Mouse (Mus musculus): ENCODE measurements at regions not wholly inside any gene's neighbourhood (a gene's known extent, or its start where the extent isn't known, plus 50 kb on each side); places are given as distances from the start of the nearest gene placed in this dataset.

GRCm38 (mm10) chr15:27129697-27130096, 234.3 kb upstream of the Fbxl7 start:
- intact Hi-C loops (cut with DNase I): no loop called here

- intact Hi-C loops (cut with DNase I): no loop called here
Measured at GRCm38 (mm10) chr15:27132761-27133160, 237.4 kb upstream of the Fbxl7 start.

GRCm38 (mm10) chr15:27137580-27137979, 242.2 kb upstream of the Fbxl7 start:
- intact Hi-C loops (cut with DNase I): no loop called here

GRCm38 (mm10) chr15:27145860-27146259, 250.5 kb upstream of the Fbxl7 start:
- intact Hi-C loops (cut with DNase I): no loop called here

- intact Hi-C loops (cut with DNase I): no loop called here
Measured at GRCm38 (mm10) chr15:27160986-27161385, 265.6 kb upstream of the Fbxl7 start.

GRCm38 (mm10) chr15:27167484-27167883, 272.1 kb upstream of the Fbxl7 start:
- intact Hi-C loops (cut with DNase I): no loop called here

- intact Hi-C loops (cut with DNase I): no loop called here
Measured at GRCm38 (mm10) chr15:27169846-27170245, 274.5 kb upstream of the Fbxl7 start.

GRCm38 (mm10) chr15:27173506-27173905, 278.1 kb upstream of the Fbxl7 start:
- intact Hi-C loops (cut with DNase I): no loop called here

GRCm38 (mm10) chr15:27178084-27178935, 282.9 kb upstream of the Fbxl7 start:
- intact Hi-C loops (cut with DNase I): no loop called here

- intact Hi-C loops (cut with DNase I): loop anchor here (2.0 to 5.0 kb wide), 2 partner anchors 569 to 717 kb away; no protein-coding TSS in a partner anchor
Measured at GRCm38 (mm10) chr15:27189699-27190098, 276.8 kb upstream of the Ank start.

GRCm38 (mm10) chr15:27201513-27201912, 265.0 kb upstream of the Ank start:
- intact Hi-C loops (cut with DNase I): no loop called here

- intact Hi-C loops (cut with DNase I): no loop called here
Measured at GRCm38 (mm10) chr15:27204888-27205287, 261.6 kb upstream of the Ank start.

GRCm38 (mm10) chr15:27207446-27207845, 259.0 kb upstream of the Ank start:
- intact Hi-C loops (cut with DNase I): no loop called here

- intact Hi-C loops (cut with DNase I): no loop called here
Measured at GRCm38 (mm10) chr15:27216387-27216786, 250.1 kb upstream of the Ank start.

GRCm38 (mm10) chr15:27219126-27219738, 247.2 kb upstream of the Ank start:
- intact Hi-C loops (cut with DNase I): no loop called here

GRCm38 (mm10) chr15:27223610-27224511, 242.6 kb upstream of the Ank start:
- intact Hi-C loops (cut with DNase I): no loop called here

- intact Hi-C loops (cut with DNase I): no loop called here
Measured at GRCm38 (mm10) chr15:27224512-27224850, 242.0 kb upstream of the Ank start.

GRCm38 (mm10) chr15:27232804-27233203, 233.7 kb upstream of the Ank start:
- intact Hi-C loops (cut with DNase I): loop anchor here (5.0 kb wide), 1 partner anchor 616 kb away; no protein-coding TSS in a partner anchor

GRCm38 (mm10) chr15:27234770-27235169, 231.7 kb upstream of the Ank start:
- intact Hi-C loops (cut with DNase I): loop anchor here (5.0 kb wide), 2 partner anchors 617 to 762 kb away; no protein-coding TSS in a partner anchor

- intact Hi-C loops (cut with DNase I): loop anchor here (5.0 kb wide), 1 partner anchor 766 kb away; no protein-coding TSS in a partner anchor
Measured at GRCm38 (mm10) chr15:27238301-27238700, 228.2 kb upstream of the Ank start.

GRCm38 (mm10) chr15:27246302-27246701, 220.2 kb upstream of the Ank start:
- intact Hi-C loops (cut with DNase I): no loop called here
